Mouse (Mus musculus) liver, adult (tissue): ENCODE data around the gene Gm13276.
"Not testable (repeated sequence)": the region's sequence is repeated elsewhere in the genome, so short reads cannot be mapped to it uniquely, and the experiment has no call there.

Experiments
- GATA4 ChIP-seq: IDR thresholded peaks from 2 replicates; pipeline ENCODE4 v1.6.1; 2014; ENCODE audit warnings: mild to moderate bottlenecking, low read length; ENCODE audit not compliant: insufficient replicate concordance

The Gm13276 gene

GRCm38 (mm10) chr4:88785409-88785808 is at the start of gene Gm13276:
Gm13276 (plus strand) TSS chr4:88785709.
- TF ChIP-seq GATA4, result not testable (repeated sequence)

GRCm38 (mm10) chr4:88738480-88738879 is 47.0 kb upstream of the Gm13276 start:
- TF ChIP-seq GATA4, result no peak

GRCm38 (mm10) chr4:88739036-88739435 is 46.5 kb upstream of the Gm13276 start:
- TF ChIP-seq GATA4, result no peak

- no peak for TF ChIP-seq GATA4
Observed at GRCm38 (mm10) chr4:88741426-88741825, 44.1 kb upstream of the Gm13276 start.

- TF ChIP-seq GATA4, result no peak
Observed at GRCm38 (mm10) chr4:88742771-88743371, 42.6 kb upstream of the Gm13276 start.

GRCm38 (mm10) chr4:88744207-88744606 is 41.3 kb upstream of the Gm13276 start:
- no peak for TF ChIP-seq GATA4

GRCm38 (mm10) chr4:88749926-88750325 is 35.6 kb upstream of the Gm13276 start:
- no peak for TF ChIP-seq GATA4

GRCm38 (mm10) chr4:88754818-88755340 is 30.6 kb upstream of the Gm13276 start, which contains the start of gene Gm13271:
Gm13271 (plus strand) TSS chr4:88754868.
- not testable (repeated sequence) for TF ChIP-seq GATA4

GRCm38 (mm10) chr4:88759610-88760268 is 25.8 kb upstream of the Gm13276 start, which contains the start of gene Gm13283:
Gm13283 (plus strand) TSS chr4:88760119.
- TF ChIP-seq GATA4, result not testable (repeated sequence)

GRCm38 (mm10) chr4:88773534-88773933 is 12.0 kb upstream of the Gm13276 start, which contains the start of gene Gm13290:
Gm13290 (plus strand) TSS chr4:88773834.
- TF ChIP-seq GATA4, result not testable (repeated sequence)

- not testable (repeated sequence) for TF ChIP-seq GATA4
Observed at GRCm38 (mm10) chr4:88776622-88777021, 8.9 kb upstream of the Gm13276 start, which contains the start of gene Gm13289. Gm13289 (plus strand) TSS chr4:88776922.

GRCm38 (mm10) chr4:88779550-88779949 is 6.0 kb upstream of the Gm13276 start, which contains the start of gene Gm13272:
Gm13272 (plus strand) TSS chr4:88779850.
- TF ChIP-seq GATA4, result not testable (repeated sequence)

- TF ChIP-seq GATA4, result not testable (repeated sequence)
Observed at GRCm38 (mm10) chr4:88781831-88782230, 3.7 kb upstream of the Gm13276 start, which contains the start of gene Ifnz. Ifnz (plus strand) TSS chr4:88782131.

- not testable (repeated sequence) for TF ChIP-seq GATA4
Observed at GRCm38 (mm10) chr4:88788402-88788801, 2.9 kb downstream of the Gm13276 start, which contains the start of gene Gm13277. Gm13277 (plus strand) TSS chr4:88788632.

- not testable (repeated sequence) for TF ChIP-seq GATA4
Observed at GRCm38 (mm10) chr4:88791250-88791649, 5.7 kb downstream of the Gm13276 start, which contains the start of gene Gm13278. Gm13278 (plus strand) TSS chr4:88791550.
